Mouse (Mus musculus) gastrocnemius, postnatal 4 days (tissue): ENCODE results near the gene Nup35. TPM values are rescaled to one million over a fixed set of nuclear protein-coding genes. Genes with fewer than 3 reads are reported as not detected.
A peak's percentile ranks its signal among the peaks of the same experiment; 100 is the strongest.

Experiments
- DNase-seq, 2 experiments: peaks; one replicate each; pipeline ENCODE4 v3.0.0; 2021 to 2022; ENCODE audit warnings: low spot score in 2 of 2, mixed read lengths in 2 of 2
- long read RNA-seq, 2 experiments: library from polyadenylated mRNA; stranded (forward); transcript quantifications; one replicate each; pipeline ENCODE4 v2.0.0; 2021
- total RNA-seq, 2 experiments: library from RNA; stranded (reverse); gene quantifications; 2 replicates each; pipeline ENCODE4 v1.2.3; 2021

Gene Nup35
- total RNA-seq: 10 to 100 TPM; 14.0 to 14.7 TPM
- long read RNA-seq, experiment 1, transcript Nup35-201 (9 exons, 1,559 nt): major isoform, 12 of 13 reads
- long read RNA-seq, experiment 1, partial matches to known transcripts: 0 of 13 reads
- long read RNA-seq, experiment 1, other reads (novel, unspliced or antisense): 1 of 13 reads
- long read RNA-seq, experiment 2, transcript Nup35-201 (9 exons, 1,559 nt): major isoform, 9 of 10 reads
- long read RNA-seq, experiment 2, partial matches to known transcripts: 0 of 10 reads
- long read RNA-seq, experiment 2, other reads (novel, unspliced or antisense): 1 of 10 reads

- DNase-seq: peak; percentile 84 to 88
Observed at GRCm38 (mm10) chr2:80616854-80617737, at the start of gene Nup35, which contains the start of gene Dusp19. Nup35 (plus strand) TSS chr2:80617236. Dusp19 (plus strand) TSS chr2:80617045.

DNA sequence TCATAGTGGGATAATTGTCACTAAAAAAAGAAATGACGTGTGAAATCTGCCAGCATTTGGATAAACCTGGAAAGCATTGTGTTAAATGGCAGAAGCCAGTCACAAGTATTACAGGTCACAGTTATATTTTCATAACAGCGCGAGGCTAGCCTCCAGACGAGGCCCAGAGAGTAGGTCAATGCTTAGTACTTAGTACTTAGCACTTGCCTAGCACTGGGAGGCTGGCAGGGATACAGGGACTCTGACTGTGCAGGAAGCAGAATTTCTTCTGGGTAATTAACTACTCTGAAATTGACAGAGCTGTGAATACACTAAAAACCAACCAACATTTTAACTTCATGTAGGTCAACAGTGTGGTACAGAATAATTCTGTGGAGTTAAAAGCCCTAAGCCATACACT lies 49.6 kb upstream of the Nup35 start:
- no peak for DNase-seq

DNA sequence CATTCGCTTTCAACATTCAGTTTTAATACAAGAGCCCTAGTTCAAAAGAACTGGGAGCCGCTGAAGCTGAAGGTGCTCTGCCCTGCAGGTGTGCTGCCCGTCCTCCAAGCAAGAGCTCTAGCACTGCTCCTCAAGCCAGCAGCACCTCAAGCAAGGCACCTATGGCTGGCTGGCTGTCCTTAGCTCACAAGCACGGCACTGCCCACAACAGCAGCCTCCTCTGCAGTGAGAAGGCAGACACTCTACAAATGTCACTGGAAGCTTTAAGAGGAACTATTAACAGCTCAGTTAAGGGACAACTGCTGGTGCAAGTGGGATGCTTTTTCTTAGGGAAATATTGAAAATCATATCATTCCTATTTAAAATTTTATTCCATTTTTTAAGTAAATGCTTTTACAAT lies 46.4 kb upstream of the Nup35 start:
- no peak for DNase-seq

DNA sequence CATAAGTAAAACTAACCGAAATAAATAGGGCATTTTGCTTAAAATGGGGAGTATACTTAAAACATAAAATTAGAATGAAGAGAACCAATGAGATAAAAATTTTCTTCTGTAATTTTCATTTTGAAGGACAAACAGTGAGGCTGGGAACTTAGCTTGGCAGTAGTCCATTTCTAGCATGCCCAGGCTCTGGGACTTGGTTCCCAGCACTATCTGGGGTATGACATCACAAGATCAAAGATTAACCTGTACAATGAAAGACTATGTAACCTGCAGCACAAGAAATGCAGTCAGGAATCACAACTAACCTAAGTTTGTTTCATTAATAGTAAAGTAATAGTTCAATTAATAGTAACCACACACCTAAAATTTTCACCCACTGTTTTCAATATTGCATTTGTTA lies 39.8 kb upstream of the Nup35 start:
- DNase-seq: no peak

- DNase-seq: no peak
Observed at GRCm38 (mm10) chr2:80579253-80579891, 37.7 kb upstream of the Nup35 start.

DNA sequence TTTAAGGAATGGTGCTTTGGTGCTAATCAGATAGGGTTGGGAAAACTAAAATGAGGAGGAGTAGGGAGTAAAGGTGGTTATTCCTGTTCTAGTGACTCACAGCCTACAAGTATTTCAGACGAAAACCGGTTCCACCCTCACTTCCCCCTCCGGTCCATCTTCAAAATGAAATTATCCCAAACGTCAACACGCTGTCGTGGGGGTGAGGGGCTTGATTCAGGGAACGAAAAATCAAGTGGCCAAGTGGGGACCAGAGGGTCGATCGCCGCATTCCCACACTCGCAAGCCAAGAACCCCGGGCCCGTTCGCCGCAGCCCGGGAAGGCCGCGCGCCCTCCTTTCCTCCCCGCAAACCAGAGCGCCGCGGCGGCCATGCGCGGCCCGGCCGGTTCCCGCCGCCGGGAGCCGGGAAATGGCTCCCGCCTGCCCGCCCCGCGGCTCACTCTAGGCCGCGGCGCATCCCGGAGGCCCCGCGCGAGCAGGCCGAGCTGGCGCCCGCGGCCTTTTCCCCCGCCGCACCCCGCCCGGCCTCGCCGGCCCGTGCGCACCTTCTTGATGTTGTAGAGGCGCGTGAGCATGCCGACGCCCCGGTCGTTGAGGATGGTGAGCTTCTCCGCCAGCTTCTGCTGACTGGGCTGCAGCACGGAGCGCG lies 36.6 kb upstream of the Nup35 start:
- no peak for DNase-seq

DNA sequence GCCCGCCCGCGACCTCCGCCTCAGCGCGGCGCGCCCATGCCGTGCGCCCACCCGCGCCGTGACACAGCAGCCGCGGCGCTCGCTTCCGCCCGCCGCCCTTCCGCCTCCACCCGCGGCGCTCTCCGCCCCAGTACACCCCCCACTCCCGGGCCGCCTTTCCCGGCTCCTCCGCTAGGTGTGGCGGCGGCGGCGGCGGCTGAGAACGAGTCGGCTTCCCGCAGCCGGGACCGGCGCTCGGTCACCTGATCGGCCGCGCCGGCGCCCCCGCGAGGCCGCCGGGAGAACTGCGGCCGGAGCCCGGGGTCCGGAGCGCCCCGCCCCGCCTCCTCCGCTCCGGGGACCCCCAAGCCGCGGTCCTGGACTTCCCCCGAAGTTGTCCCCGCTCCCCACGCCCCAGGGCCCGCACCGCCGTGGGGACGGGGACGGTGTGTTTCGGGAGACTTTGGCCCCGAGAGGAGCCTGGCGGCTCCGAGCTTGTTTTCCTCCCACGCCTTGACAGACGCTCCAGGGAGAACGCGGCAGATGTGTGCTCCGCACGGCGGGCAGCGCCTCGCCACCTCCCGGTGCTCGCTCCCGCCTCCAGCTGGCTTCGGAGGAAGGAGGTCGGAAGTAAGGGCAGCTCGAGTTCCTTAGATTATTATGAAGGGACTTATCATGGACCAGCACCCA lies 35.9 kb upstream of the Nup35 start, which contains the start of gene Nckap1:
Gene Nckap1, minus strand, starts transcription at position 338 of the 669 bp plus-strand sequence.
- peak; percentile 86 to 89 for DNase-seq

DNA sequence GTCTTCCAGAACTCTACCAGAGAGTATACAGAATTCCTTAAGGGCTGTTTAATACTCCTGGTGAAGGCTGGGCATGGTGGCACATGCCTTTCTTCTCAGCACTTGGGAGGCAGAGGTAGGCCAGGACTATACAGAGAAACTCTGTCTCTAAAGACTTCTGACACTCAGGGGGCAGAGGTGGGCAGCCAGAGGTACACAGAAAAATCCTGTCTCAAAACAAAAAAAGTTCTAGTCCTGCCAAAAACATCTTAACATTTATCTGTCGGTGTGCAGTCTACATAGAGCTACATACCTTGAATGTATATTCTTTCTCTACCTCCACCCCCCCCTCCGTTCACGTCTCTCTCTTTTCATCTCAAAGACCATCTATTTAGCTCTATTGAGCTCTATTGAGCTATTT lies 34.7 kb upstream of the Nup35 start:
- no peak for DNase-seq

- DNase-seq: no peak
Observed at GRCm38 (mm10) chr2:80594215-80594918, 22.7 kb upstream of the Nup35 start.

GRCm38 (mm10) chr2:80596960-80597359 lies 20.1 kb upstream of the Nup35 start:
- no peak for DNase-seq

DNA sequence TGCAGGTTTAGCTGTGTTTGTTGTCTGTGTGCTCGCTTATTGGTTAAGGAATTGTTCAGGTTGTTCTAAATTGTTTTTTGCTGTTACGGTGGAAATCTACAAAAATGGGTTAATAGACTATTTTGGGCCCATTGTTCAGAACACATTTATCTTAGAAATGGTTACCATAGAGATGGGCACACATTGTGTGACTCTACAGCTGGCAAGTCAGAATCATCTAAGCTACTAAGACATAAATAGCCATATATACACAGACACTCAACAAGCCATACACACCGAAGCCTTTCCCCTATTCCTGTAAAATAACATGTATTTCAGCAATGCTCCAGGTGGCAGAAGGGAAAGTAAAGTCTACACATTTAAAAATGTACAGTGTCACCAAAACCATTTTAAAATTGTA lies 17.2 kb upstream of the Nup35 start:
- DNase-seq: no peak

DNA sequence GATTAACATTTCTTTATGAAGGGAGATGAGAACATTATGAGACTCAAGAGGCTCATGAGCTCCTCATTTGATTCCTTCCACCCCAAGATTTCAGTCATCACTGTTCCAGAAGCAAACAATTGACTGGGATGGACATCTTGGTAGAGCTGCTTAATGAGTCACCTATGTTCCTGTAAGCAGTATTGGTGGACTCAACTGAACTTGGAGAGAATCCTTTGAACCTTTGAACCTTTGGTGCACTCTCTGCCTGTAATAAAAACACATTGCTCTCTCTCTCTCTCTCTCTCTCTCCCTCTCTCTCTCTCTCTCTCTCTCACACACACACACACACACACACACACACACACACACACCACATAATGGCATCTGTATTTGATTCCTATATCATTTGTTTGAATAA lies 16.4 kb upstream of the Nup35 start:
- no peak for DNase-seq

DNA sequence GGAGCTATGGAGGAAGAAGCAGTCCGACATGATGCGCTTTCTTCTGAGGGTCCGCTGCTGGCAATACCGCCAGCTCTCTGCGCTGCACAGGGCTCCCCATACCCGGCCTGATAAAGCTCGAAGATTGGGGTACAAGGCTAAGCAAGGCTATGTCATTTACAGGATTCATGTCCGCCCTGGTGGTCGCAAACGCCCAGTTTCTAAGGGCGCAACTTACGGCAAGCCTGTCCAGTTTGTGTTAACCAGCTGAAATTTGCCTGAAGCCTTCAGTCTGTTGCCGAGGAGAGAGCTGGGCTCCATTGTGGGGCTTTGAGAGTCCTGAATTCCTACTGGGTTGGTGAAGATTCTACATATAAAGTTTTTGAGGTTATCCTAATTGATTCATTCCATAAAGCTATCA lies 14.3 kb upstream of the Nup35 start:
- no peak for DNase-seq

DNA sequence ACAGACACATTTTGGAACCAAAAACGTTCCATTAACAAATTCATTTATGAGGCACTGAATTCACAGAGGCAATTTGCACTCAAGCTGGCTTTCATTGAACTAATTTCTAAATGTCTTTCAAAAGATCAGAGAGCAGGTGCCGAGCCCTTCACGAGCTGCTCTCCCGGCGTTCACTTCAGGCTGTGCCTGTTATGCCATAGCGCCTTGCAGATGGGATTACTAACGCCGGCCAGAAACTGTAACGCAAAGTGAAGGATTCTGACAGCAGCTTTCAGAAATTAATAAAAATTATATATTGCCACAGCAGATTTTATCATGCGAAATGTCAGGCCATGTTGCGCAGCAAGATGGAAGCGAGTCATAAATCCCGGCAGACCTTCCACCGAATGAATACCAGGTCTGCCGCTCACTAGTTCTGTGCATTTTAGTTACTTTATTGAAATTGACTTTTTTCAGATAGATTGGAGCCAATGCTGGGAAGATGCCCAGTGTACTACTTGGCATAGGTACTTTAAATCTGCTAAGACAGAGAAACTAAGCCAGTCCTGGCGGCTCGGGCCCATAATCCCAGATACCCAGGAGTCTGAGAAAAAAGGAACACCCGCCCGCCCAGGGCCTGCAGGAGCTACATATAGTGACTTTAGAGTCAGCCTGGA lies 13.1 kb upstream of the Nup35 start:
- DNase-seq: no peak

DNA sequence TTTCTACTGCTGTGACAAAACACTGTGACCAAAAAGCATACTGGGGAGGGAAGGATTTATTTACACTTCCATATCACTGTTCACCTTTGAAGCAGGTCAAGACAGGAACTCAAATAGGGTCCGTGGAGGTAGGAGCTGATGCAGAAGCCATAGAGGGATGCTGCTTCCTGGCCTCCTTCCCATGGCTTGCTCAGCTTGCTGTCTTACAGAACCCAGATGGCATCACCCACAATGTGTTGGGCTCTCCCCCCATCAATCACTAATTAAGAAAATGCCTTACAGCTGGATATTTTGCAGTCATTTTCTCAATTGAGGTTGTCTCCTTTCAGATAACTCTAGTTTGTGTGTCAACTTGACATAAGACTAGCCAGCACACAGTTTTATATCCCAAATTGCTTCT lies 4.8 kb upstream of the Nup35 start:
- no peak for DNase-seq

DNA sequence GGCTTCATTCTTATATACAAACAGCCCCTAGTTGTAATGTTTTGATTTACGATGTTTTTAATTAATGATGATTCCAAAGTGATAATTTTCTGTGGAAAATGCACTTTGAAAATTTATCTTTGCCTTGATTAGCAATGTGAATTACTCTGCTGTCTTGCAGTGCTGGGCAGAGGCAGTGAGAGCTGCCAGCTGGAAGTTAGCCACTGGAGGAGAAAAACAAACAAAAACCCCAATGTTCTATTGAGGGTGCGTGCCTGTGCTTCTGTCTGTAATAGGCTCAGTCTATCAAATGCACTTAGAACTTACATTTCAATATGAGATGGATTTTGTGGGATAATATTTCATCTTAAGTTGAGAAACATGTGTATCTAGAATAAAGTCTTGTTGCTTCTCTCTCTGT lies 4.2 kb upstream of the Nup35 start:
- no peak for DNase-seq

GRCm38 (mm10) chr2:80618991-80619390 lies 2.0 kb downstream of the Nup35 start:
- DNase-seq: no peak

- DNase-seq: no peak
Observed at GRCm38 (mm10) chr2:80621921-80622320, 4.9 kb downstream of the Nup35 start.

GRCm38 (mm10) chr2:80624523-80624922 lies 7.5 kb downstream of the Nup35 start:
- no peak for DNase-seq
